Mouse (Mus musculus) megakaryocyte, embryonic 14.5 days (primary cell): ENCODE results near the gene Oca2. TPM values are rescaled to one million over a fixed set of nuclear protein-coding genes. Genes with fewer than 3 reads are reported as not detected.

Experiments
- H3K27me3 ChIP-seq: replicated peaks from 2 replicates; pipeline ENCODE3; 2012; ENCODE audit warnings: inconsistent platforms
- H3K36me3 ChIP-seq: replicated peaks from 2 replicates; pipeline ENCODE3; 2012; ENCODE audit warnings: low read length, inconsistent platforms, mixed read lengths
- H3K4me1 ChIP-seq: 2 replicates; pipeline ENCODE4 v1.6.1; 2012; ENCODE audit warnings: inconsistent platforms
- H3K4me3 ChIP-seq: replicated peaks from 2 replicates; pipeline ENCODE3; 2012; ENCODE audit warnings: moderate library complexity, mild to moderate bottlenecking, inconsistent platforms
- H3K9me3 ChIP-seq: 2 replicates; pipeline ENCODE4 v1.6.1; 2012; ENCODE audit warnings: inconsistent platforms
- FLI1 ChIP-seq: IDR thresholded peaks from 2 replicates; pipeline ENCODE4 v1.6.1; 2012; ENCODE audit warnings: low read length, inconsistent platforms, mixed read lengths
- GATA1 ChIP-seq: IDR thresholded peaks from 3 replicates; pipeline ENCODE4 v1.6.1; 2012; ENCODE audit warnings: mixed read lengths, low read length, inconsistent platforms, borderline replicate concordance
- polyA plus RNA-seq: library from polyadenylated mRNA; stranded (reverse); fragments of >175 nt; gene quantifications from 2 replicates; pipeline ENCODE4 v1.2.3, GENCODE M21; 2012; ENCODE audit warnings: low replicate concordance; ENCODE audit not compliant: insufficient read depth

Gene Oca2
- polyA plus RNA-seq, 1 experiment, result not detected

GRCm38 (mm10) chr7:56381750-56382421 is 142.3 kb downstream of the Oca2 start:
- TF ChIP-seq GATA1, result no peak
- no peak overlapping the region for H3K4me3 ChIP-seq
- H3K36me3 ChIP-seq, result no peaks in the 10 kb centered on the region
- no peaks in the 10 kb centered on the region for H3K4me1 ChIP-seq
- no peaks in the 10 kb centered on the region for H3K9me3 ChIP-seq
- H3K27me3 ChIP-seq, result no peaks in the 10 kb centered on the region

- H3K4me1 ChIP-seq, result no peaks in the 10 kb centered on the region
- H3K9me3 ChIP-seq, result no peaks in the 10 kb centered on the region
- H3K4me3 ChIP-seq, result no peak overlapping the region
- H3K36me3 ChIP-seq, result no peaks in the 10 kb centered on the region
- TF ChIP-seq FLI1, result no peak
- TF ChIP-seq GATA1, result no peak
- no peaks in the 10 kb centered on the region for H3K27me3 ChIP-seq
Observed at GRCm38 (mm10) chr7:56382706-56383105, 143.1 kb downstream of the Oca2 start.

GRCm38 (mm10) chr7:56388295-56388694 is 148.7 kb downstream of the Oca2 start:
- TF ChIP-seq FLI1 (no peak), GATA1 (no peak)
- Histone ChIP-seq H3K4me1 (no peaks in the 10 kb centered on the region), H3K9me3 (peaks cover 3% of the 10 kb centered on the region; the same call in 1 of the 2 replicates), H3K4me3 (no peak overlapping the region), H3K27me3 (no peaks in the 10 kb centered on the region), H3K36me3 (no peaks in the 10 kb centered on the region)

GRCm38 (mm10) chr7:56418182-56418836 is 178.7 kb downstream of the Oca2 start:
- no peak overlapping the region for H3K4me3 ChIP-seq
- H3K9me3 ChIP-seq, result no peaks in the 10 kb centered on the region
- no peaks in the 10 kb centered on the region for H3K27me3 ChIP-seq
- H3K4me1 ChIP-seq, result no peaks in the 10 kb centered on the region
- no peaks in the 10 kb centered on the region for H3K36me3 ChIP-seq
- TF ChIP-seq FLI1, result no peak
- no peak for TF ChIP-seq GATA1

- TF ChIP-seq GATA1 (no peak), FLI1 (no peak)
- H3K4me1 ChIP-seq, result no peaks in the 10 kb centered on the region
- H3K36me3 ChIP-seq, result no peaks in the 10 kb centered on the region
- H3K4me3 ChIP-seq, result no peak overlapping the region
- H3K27me3 ChIP-seq, result no peaks in the 10 kb centered on the region
- no peaks in the 10 kb centered on the region for H3K9me3 ChIP-seq
Observed at GRCm38 (mm10) chr7:56419253-56419844, 179.8 kb downstream of the Oca2 start.

DNA sequence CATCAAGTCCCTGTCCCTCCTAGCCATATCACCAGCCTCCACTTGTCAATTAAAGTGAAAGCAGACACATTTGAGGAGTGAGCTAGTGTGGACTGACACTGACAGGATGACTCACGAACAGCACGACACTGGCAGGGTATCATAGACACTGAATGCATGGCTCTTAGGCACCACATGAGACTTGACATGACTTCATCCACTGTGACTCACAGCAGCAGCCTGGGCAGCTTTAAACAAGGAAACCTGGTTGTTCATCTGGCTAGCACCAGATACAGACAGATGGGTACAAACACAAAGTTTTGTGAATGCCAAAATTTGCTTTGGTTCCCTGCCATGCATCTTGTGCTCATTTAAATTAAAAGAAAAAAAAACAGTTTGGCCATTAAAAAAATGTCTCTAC is 182.4 kb downstream of the Oca2 start:
- no peaks in the 10 kb centered on the region for H3K27me3 ChIP-seq
- H3K4me3 ChIP-seq, result peak overlapping the region; percentile 23
- no peaks in the 10 kb centered on the region for H3K36me3 ChIP-seq
- TF ChIP-seq GATA1 (no peak), FLI1 (no peak)
- H3K4me1 ChIP-seq, result no peaks in the 10 kb centered on the region
- no peaks in the 10 kb centered on the region for H3K9me3 ChIP-seq

GRCm38 (mm10) chr7:56423548-56423947 is 184.0 kb downstream of the Oca2 start:
- Histone ChIP-seq H3K4me3 (no peak overlapping the region), H3K36me3 (no peaks in the 10 kb centered on the region), H3K4me1 (no peaks in the 10 kb centered on the region), H3K9me3 (no peaks in the 10 kb centered on the region), H3K27me3 (no peaks in the 10 kb centered on the region)
- no peak for TF ChIP-seq GATA1
- TF ChIP-seq FLI1, result no peak

- Histone ChIP-seq H3K36me3 (no peaks in the 10 kb centered on the region), H3K4me3 (no peak overlapping the region), H3K27me3 (no peaks in the 10 kb centered on the region), H3K4me1 (no peaks in the 10 kb centered on the region), H3K9me3 (peaks cover 9% of the 10 kb centered on the region; the same call in 1 of the 2 replicates)
- TF ChIP-seq FLI1 (no peak), GATA1 (no peak)
Observed at GRCm38 (mm10) chr7:56460814-56461520, 221.4 kb downstream of the Oca2 start.

DNA sequence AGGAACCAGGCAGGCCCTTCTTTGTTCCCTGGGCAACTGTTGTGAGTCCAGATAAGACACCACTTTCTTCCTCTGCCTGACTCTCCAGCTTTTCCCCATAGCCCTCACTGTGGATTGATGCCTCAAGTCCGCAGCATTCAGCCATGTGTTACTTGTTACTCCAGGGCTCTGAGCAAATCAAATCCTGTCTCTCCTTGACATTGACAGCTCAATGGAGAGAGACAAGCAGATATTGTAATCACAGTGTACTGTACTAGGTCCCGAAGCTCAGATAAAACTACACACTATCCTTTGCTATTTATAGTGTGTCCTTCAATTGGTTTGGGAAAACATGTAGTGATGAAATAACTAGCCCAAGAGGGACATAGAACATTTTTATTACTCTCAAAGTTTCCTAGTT is 258.7 kb downstream of the Oca2 start:
- Histone ChIP-seq H3K4me1 (no peaks in the 10 kb centered on the region), H3K27me3 (no peaks in the 10 kb centered on the region), H3K4me3 (no peak overlapping the region), H3K9me3 (peaks cover 4% of the 10 kb centered on the region; the same call in 1 of the 2 replicates), H3K36me3 (no peaks in the 10 kb centered on the region)
- TF ChIP-seq FLI1, result no peak
- TF ChIP-seq GATA1, result no peak

DNA sequence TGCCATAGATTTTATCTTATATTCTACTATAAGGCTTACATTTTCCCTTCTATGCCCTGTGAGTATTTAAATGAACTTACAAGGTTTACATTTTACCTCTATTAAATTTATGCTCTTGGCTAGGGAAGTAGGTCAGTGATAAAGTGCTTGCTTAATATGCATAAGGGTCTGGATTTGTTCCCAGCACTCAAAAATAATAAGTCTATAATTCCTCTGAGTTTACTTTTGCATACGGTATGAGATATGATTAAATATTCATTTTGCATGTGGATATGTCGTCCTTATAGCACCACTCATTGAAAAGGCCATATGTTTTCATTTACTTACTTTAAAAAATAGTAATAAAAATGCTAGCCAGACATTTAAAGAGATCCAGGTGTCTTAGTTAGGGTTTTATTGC is 259.8 kb downstream of the Oca2 start:
- H3K4me3 ChIP-seq, result no peak overlapping the region
- no peak for TF ChIP-seq GATA1
- TF ChIP-seq FLI1, result no peak
- H3K9me3 ChIP-seq, result peaks cover 4% of the 10 kb centered on the region; the same call in 1 of the 2 replicates
- no peaks in the 10 kb centered on the region for H3K4me1 ChIP-seq
- no peaks in the 10 kb centered on the region for H3K27me3 ChIP-seq
- H3K36me3 ChIP-seq, result no peaks in the 10 kb centered on the region
